Mouse (Mus musculus) lung, adult 2 months (tissue): ENCODE measurements around the gene Trpt1. TPM values are rescaled to one million over a fixed set of nuclear protein-coding genes. Genes with fewer than 3 reads are reported as not detected.
A peak's percentile ranks its signal among the peaks of the same experiment; 100 is the strongest.

ENCODE experiments used
- DNase-seq: peaks from one replicate; pipeline ENCODE4 v3.0.0; 2022
- H3K4me1 ChIP-seq: fragments of 200-500 bp; 2 replicates; pipeline ENCODE4 v1.6.1; 2011; ENCODE audit warnings: low read length; ENCODE audit not compliant: control insufficient read depth, insufficient read depth
- H3K4me3 ChIP-seq: fragments of 200-500 bp; replicated peaks from 2 replicates; pipeline ENCODE3; 2011; ENCODE audit warnings: low read depth, mild to moderate bottlenecking, control low read depth, low read length; ENCODE audit errors: extremely low read depth
- CTCF ChIP-seq: fragments of 200-500 bp; IDR thresholded peaks from 2 replicates; pipeline ENCODE4 v1.5.1; 2011; ENCODE audit warnings: mild to moderate bottlenecking, low read length, control low read depth; ENCODE audit not compliant: insufficient read depth
- POLR2A ChIP-seq: fragments of 200-500 bp; IDR thresholded peaks from 2 replicates; pipeline ENCODE4 v1.6.1; 2011; ENCODE audit warnings: low read depth, mild to moderate bottlenecking, control low read depth, low read length, borderline replicate concordance; ENCODE audit errors: extremely low read depth
- WGBS: fragments of 180-500 bp; shearing (Covaris S2); methylation state at CpG from one replicate; pipeline ENCODE4 v1.1.7; 2018; 5-methylcytosine and 5-hydroxymethylcytosine counted together
- polyA plus RNA-seq: library from polyadenylated mRNA; depleted of rRNA; stranded (reverse); fragments of >200 nt; gene quantifications from 2 replicates; pipeline ENCODE4 v1.2.3, GENCODE M21; 2012; rRNA removed

Trpt1 gene
- polyA plus RNA-seq, result 15.1 and 15.6 TPM in 2 replicates

GRCm38 (mm10) chr19:6996006-6996405 lies at the start of gene Trpt1, which contains the start of gene Nudt22:
Trpt1 (plus strand) TSS chr19:6996131.
Nudt22 (minus strand) TSS chr19:6996117.
- TF ChIP-seq CTCF (no peak), POLR2A (peak; percentile 85; the same call in 1 of the 2 replicates)
- Histone ChIP-seq H3K4me1 (peaks cover 19% of the 10 kb centered on the region), H3K4me3 (peak within 1 kb of the TSS; percentile 62)
- under 1% methylated on average over 24 of the region's 24 CpGs for WGBS
- DNase-seq, result peak; percentile 86

- WGBS, result 66% methylated on average over 4 of the region's 4 CpGs
- no peak for TF ChIP-seq POLR2A
- TF ChIP-seq CTCF, result no peak
- DNase-seq, result no peak
- Histone ChIP-seq H3K4me3 (no peak overlapping the region), H3K4me1 (peaks cover 3% of the 10 kb centered on the region)
Observed at GRCm38 (mm10) chr19:6947742-6948141, 48.2 kb upstream of the Trpt1 start.

- WGBS, result 66% methylated on average over 4 of the region's 4 CpGs
- peaks cover 5% of the 10 kb centered on the region for H3K4me1 ChIP-seq
- no peak overlapping the region for H3K4me3 ChIP-seq
- no peak for TF ChIP-seq POLR2A
- TF ChIP-seq CTCF, result no peak
- no peak for DNase-seq
Observed at GRCm38 (mm10) chr19:6948186-6948585, 47.7 kb upstream of the Trpt1 start.

- TF ChIP-seq POLR2A, result no peak
- no peak for TF ChIP-seq CTCF
- no peak for DNase-seq
- Histone ChIP-seq H3K4me3 (no peak overlapping the region), H3K4me1 (peaks cover 11% of the 10 kb centered on the region)
- WGBS, result 85% methylated on average over 5 of the region's 5 CpGs
Observed at GRCm38 (mm10) chr19:6949532-6949931, 46.4 kb upstream of the Trpt1 start.

DNA sequence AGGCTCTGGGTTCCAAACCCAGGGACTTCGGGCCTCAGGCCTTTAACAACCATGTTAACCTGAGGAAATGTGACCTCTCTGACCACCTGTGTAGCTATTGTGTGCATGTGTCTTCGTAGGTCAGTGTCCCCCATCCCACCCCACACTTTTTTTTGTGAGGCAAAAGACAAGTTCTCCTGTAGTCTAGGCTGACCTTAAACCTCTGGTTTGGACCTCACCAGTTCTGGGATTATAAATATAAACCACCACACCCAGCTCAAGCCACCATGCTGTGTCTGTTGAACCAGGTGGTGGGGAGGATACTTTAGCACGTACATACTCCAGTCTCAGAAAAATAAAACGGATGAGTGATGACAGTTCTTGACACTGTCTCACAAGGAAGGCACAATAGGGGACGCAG lies 46.0 kb upstream of the Trpt1 start:
- TF ChIP-seq POLR2A, result no peak
- no peak for TF ChIP-seq CTCF
- Histone ChIP-seq H3K4me1 (peaks cover 11% of the 10 kb centered on the region), H3K4me3 (no peak overlapping the region)
- DNase-seq, result no peak
- 51% methylated on average over 5 of the region's 5 CpGs for WGBS

- Histone ChIP-seq H3K4me3 (peak overlapping the region; percentile 91), H3K4me1 (peaks cover 11% of the 10 kb centered on the region)
- under 1% methylated on average over 28 of the region's 28 CpGs for WGBS
- DNase-seq, result peak; percentile 68
- TF ChIP-seq CTCF (no peak), POLR2A (peak; percentile 85; the same call in 1 of the 2 replicates)
Observed at GRCm38 (mm10) chr19:6950613-6951153, 45.2 kb upstream of the Trpt1 start.

- Histone ChIP-seq H3K4me1 (peaks cover 11% of the 10 kb centered on the region), H3K4me3 (peak overlapping the region; percentile 91)
- under 1% methylated on average over 35 of the region's 35 CpGs for WGBS
- DNase-seq, result peak; percentile 93
- TF ChIP-seq CTCF, result no peak
- TF ChIP-seq POLR2A, result peak; percentile 84
Observed at GRCm38 (mm10) chr19:6951381-6951968, 44.5 kb upstream of the Trpt1 start.

- DNase-seq, result peak; percentile 82
- H3K4me1 ChIP-seq, result peaks cover 11% of the 10 kb centered on the region
- peak overlapping the region; percentile 91 for H3K4me3 ChIP-seq
- 1% methylated on average over 31 of the region's 31 CpGs for WGBS
- 0 out of 2 replicates have a peak, but pooled peaks have one; percentile 4 for TF ChIP-seq POLR2A
- no peak for TF ChIP-seq CTCF
Observed at GRCm38 (mm10) chr19:6951994-6952711, 43.8 kb upstream of the Trpt1 start.

DNA sequence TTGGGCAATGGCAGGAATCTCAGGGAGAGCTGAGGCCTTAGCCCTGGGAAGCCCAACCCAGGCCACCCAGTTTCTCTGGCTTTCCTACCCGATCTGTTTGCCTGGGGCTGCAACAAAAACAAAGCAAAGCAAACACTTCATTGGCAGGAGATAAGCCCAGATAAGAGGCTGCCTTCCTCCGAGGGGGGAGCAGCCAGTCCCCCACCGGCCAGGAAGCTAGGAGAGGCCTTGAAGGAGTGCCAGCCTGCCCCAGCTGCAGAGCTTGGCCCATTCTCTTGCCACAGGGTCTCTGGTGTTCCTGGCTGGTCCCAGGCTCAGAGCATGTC lies 43.3 kb upstream of the Trpt1 start:
- peaks cover 11% of the 10 kb centered on the region for H3K4me1 ChIP-seq
- TF ChIP-seq POLR2A (peak; percentile 85; the same call in 1 of the 2 replicates), CTCF (no peak)
- 4% methylated on average over 3 of the region's 3 CpGs for WGBS
- DNase-seq, result peak; percentile 79
- H3K4me3 ChIP-seq, result peak overlapping the region; percentile 91

DNA sequence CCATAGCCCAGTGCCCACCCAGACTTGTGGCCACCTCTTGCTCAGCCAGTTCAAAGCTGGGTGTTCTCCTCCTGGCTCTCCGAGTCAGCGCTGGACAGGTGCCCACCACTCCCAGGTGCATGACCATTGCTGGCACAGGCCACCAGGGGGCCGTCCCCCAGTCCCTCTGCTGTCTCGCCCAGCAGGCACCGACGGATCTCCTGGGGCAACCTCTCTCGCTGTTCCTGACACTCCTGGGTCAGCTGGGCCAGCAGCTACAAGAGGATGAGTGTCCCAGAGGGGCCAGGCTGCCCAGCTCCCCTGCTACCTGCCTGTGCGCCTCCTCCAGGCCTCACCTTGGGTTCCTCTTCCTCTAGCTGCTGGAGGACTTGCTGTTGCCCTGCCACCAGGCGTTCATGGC lies 41.9 kb upstream of the Trpt1 start:
- H3K4me1 ChIP-seq, result peaks cover 11% of the 10 kb centered on the region
- TF ChIP-seq POLR2A, result peak; percentile 36; the same call in 1 of the 2 replicates
- peak; percentile 28; the same call in 1 of the 2 replicates for TF ChIP-seq CTCF
- WGBS, result 35% methylated on average over 9 of the region's 9 CpGs
- no peak overlapping the region for H3K4me3 ChIP-seq
- peak; percentile 78 for DNase-seq
